Mouse (Mus musculus): ENCODE results near the gene Iqsec1.

DNA sequence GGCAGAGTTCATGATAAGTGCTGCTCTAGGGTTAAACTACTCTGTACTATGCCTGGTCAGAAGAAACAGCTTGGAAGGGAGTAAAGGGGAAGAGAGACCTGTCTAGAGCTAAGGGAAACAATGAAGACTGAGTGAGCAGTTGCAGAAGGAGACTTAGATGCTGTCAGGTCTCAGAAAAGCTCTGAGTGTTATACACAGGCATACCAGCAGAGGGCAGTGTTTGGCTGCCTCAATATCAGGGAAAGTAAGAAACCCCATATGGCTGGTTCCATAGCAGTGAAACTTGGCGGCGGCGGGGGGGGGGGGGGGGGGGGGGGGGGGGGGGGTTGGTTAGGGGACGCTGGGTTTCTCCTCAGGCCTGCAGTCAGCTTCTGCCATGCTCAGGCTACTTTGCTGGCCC lies 169.5 kb downstream of the Iqsec1 start:
- no peak for TF ChIP-seq GATA1 (IDR thresholded peaks at IDR 0.05; ENCODE audit: borderline replicate concordance, low read length)
- TF ChIP-seq FLI1 (IDR thresholded peaks at IDR 0.05; ENCODE audit: low read length), result no peak

All from megakaryocyte, embryonic 14.5 days (primary cell).